Mouse (Mus musculus) bone marrow, adult 2 months (tissue): ENCODE measurements around the gene Lnx1.

Experiments used
- CTCF ChIP-seq: fragments of 200-500 bp; IDR thresholded peaks from 2 replicates; pipeline ENCODE4 v1.5.1; 2011; ENCODE audit warnings: low read length, control low read depth; ENCODE audit not compliant: control insufficient read depth, insufficient read depth
- POLR2A ChIP-seq: fragments of 200-500 bp; IDR thresholded peaks from 2 replicates; pipeline ENCODE4 v1.6.1; 2011; ENCODE audit warnings: low read depth, mild to moderate bottlenecking, control low read depth, low read length, borderline replicate concordance; ENCODE audit not compliant: control insufficient read depth

- TF ChIP-seq POLR2A, result no peak
- no peak for TF ChIP-seq CTCF
Measured at GRCm38 (mm10) chr5:74632369-74633114, 70.2 kb downstream of the Lnx1 start.
